Mouse (Mus musculus): ENCODE measurements around the gene Mecom.

Gene Mecom

GRCm38 (mm10) chr3:30514051-30514754, 33.6 kb downstream of the Mecom start:
- peak; percentile 70 for DNase-seq (ENCODE audit: extremely low spot score, low read depth, low spot score)

DNA sequence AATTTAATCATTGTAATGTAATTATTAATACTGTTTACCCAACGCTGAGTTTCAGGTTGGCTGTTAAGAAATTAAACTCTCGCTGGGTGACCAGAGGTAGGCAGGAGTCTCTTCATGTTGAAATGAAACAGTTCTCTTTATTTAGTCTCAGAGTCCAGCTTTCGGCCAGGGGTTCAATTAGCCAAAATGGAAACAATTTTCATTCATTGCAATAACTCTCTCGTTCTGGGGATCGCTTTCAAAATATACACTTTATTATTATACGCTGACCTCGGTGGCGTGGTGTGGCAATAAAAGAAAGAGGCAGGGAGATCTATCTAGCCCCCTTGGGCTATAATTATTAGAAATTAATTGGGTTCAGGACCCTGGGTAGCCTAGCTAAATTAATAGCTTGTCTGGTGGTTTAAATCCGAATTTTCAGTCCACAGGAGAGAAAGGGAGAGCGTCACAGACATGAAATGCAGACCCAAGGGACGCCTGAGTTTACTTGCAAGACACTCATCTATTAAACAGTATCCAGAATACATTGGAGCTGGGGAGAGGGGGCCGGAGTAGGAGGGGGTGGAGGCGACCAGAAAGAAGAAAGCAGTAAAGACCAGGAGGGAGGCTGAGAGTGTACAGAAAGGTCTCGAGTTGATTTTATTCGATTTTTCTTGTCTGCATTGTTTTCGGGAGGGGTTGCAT, 34.4 kb downstream of the Mecom start:
- DNase-seq (ENCODE audit: extremely low spot score, low read depth, low spot score) = peak; percentile 24

DNA sequence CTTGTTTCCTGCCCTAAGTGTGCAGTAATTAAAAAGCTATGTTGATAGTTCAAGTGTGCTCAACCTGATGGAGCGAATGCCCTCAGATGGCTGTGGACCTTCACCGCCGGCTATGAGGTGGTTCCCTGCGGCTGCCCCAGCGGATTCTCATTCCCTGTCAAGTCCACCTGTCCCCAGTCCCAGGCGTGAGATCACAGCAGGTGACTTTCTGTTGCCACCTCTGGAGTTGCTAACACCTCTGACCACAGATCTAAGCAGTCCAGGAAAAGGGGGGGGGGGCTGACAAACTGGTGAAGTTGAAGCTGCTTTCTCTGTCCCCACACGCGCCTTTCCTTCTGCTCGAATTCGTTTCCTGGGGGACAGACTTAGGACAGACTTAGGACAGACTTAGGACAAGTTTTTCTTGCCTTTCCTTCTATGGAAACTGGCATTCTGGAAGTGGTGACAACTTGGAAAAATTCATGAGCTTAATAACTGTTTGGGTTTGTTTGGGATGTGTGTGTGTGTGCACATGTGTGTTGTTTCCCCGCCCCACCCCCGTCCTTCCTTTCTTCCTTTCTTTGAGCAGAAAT, 35.3 kb downstream of the Mecom start:
- DNase-seq (ENCODE audit: extremely low spot score, low read depth, low spot score) = no peak

DNA sequence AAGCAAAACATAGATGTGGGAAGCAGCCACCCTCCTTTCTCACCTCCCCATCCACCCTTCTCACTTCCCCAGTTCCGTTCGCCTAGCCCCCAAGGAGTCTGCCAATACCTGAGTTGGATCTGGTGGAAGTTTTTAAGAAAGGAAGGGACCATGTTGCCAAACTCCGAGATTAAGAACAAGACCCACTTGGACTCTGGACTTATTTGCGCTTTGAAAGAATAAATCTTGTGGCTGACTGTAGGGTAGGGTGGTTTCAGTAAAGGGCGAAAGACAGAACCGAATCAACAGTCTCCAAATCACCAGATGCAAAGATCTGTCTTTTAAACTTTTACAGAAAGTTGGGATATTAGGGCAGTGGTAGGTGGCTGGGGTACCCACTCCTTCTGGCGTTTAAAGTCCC, 36.0 kb downstream of the Mecom start:
- no peak for DNase-seq (ENCODE audit: extremely low spot score, low read depth, low spot score)

DNA sequence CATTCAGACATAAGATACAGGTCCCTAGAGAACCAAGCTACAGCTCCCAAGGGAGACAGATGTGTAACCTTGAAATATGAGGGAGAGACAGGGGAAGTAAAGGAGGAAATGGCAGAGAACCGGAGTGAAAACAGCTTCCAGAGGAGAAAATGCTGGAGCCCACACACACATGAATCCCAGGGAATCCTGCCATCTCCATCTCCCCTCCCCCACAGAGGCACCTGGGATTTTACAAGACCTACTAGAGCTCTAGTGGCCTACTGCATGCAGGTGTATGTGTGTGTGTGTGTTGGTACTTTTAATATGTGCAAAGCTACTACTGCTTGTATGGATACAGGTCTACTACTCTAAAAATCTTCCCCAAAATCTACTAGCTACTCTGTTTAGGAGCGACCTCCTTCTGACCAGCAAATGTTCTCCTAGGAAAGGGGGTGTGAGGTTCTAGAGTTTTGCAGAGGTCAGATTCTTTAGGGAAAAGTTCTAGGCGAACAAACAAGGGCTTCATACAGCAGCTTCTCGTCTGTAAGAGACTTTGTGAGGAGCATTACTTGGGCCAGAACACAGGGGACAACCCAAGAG, 36.7 kb downstream of the Mecom start:
- no peak for DNase-seq (ENCODE audit: extremely low spot score, low read depth, low spot score)

DNA sequence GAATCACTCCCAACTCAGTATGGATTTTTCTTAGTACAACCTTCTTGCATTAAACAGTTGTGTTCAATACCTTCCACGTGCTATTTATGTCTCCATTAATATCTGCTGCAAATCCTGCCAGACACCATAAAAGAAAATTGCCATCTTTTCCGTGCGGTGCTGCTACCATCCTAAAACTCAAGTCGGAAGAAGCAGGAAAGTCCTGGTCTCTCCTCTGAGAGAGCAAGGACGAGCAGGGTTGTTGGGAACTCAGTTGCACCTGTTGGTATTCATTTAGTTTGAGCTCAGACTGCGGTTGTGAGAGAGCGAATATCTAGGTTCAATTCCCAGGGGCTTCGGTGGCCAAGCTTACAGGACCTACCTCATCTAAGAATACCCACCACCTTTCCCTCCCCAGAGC, 37.2 kb downstream of the Mecom start:
- no peak for DNase-seq (ENCODE audit: extremely low spot score, low read depth, low spot score)

- peak; percentile 20 for DNase-seq (ENCODE audit: extremely low spot score, low read depth, low spot score)
These were observed 37.7 kb downstream of the Mecom start for GRCm38 (mm10) chr3:30510105-30510504.

DNA sequence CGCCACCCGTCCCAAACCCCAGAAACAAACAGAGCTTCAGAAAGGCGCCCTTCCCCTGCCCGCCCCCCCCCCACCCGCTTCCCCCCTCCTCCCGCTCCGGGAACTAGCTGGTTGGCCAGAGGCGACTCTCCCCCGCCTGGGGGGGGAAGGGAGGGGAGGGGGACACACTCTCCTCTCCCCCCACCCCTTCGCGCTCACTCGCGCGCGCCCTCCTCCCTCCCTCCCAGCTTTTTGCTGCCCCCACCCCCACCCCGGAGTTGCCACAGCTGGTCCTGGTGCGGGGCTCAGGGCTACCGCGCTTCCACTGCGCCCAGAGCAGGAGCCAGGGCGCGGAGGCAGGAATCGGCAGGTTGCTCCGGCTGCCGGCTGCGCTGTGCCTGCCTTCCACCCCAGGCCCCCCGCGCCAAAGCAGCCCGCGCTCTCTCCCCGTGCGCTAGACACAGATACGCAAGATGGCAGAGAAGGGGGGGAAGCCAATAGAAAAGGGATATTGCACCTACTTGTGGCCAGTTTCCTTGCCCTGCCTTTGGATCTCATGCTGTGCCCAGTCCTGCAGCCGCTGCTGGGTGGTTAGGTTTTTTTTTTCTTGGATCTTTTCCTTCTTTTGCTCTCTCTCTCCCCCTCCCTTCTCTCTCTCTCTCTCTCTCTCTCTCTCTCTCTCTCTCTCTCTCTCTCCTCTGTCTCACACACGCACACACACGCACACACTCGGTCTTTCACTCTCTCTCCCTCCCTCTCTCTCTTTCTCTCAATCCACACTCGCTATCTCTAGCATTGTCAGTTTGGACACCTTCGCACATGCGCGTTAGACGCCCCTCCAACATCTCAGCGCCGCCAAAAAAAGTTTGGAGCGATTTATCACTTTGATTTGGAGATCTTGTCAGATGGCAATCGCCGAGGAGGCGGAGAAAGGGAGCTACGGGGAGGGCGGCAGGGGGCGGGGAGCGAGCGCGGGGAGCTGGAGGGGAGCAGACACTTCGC, 38.6 kb downstream of the Mecom start:
- peak; percentile 54 for DNase-seq (ENCODE audit: extremely low spot score, low read depth, low spot score)

DNA sequence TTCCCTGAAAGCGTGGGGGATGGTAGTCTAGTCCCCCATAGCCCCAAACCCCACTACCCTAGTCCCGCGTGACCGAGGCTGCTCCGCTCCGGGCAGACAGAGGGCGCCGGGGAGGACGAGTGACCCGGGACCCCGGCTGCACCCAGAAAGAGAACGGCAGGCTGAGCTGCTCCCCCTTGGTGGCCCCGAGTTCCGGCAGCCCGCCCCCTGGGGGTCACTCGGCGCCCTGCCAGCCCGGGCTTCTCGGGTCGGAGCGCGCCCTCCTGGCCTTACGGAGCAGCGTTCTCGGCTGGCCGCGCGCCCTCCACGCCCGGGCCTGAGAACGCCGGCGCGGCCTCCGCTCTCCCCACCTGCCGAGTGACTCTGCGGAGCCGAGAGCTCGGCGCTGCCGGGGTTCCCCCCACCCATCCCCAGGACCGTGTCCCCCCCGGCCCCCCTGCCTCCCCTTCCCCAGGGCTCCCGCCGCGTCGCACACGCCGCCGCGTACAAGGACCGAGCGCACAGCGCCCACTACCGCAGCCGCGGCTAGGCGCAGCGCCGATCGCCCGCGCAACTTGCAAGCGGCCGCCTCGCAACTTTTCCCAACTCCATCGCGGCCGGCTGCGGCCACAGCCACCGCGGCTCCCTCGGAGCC, 39.4 kb downstream of the Mecom start:
- peak; percentile 24 for DNase-seq (ENCODE audit: extremely low spot score, low read depth, low spot score)

GRCm38 (mm10) chr3:30507576-30508295, 40.1 kb downstream of the Mecom start:
- DNase-seq (ENCODE audit: extremely low spot score, low read depth, low spot score) = no peak

GRCm38 (mm10) chr3:30507028-30507575, 40.7 kb downstream of the Mecom start:
- peak; percentile 18 for DNase-seq (ENCODE audit: extremely low spot score, low read depth, low spot score)

DNA sequence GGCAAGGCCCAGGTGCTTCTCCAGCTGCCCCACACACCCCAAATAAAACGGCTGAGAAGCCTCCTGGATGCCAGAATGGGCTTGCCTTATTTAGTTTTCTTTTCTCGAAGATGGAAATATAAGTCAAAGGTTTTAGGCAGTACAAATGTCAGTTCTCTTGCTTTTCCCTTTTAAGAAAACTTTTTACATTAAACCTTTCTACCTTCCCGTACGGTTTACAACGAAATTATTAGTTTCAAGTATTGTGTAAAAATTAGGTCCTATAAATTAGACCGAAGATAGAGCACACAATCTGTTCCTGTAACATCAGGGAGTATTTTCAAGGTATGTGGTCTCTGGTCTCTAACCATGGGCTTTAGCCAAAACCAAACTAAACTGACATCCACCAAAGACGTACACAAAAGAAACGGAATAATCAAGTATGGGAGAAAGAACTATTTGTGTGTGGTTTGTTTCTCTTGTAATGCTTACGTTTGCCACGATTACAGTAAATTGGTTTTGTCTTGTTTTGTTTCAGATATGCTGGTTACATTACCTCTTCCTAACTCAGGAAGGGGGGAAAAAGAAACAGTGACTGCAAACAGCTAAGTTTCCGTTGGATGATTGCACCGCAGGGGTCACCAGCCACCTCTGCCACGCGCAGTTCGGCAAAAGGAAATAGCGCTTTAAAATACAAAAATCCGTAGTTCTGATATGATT, 41.3 kb downstream of the Mecom start:
- DNase-seq (ENCODE audit: extremely low spot score, low read depth, low spot score) = peak; percentile 30

- DNase-seq (ENCODE audit: extremely low spot score, low read depth, low spot score) = no peak
These were observed 42.0 kb downstream of the Mecom start for GRCm38 (mm10) chr3:30505741-30506251.

DNA sequence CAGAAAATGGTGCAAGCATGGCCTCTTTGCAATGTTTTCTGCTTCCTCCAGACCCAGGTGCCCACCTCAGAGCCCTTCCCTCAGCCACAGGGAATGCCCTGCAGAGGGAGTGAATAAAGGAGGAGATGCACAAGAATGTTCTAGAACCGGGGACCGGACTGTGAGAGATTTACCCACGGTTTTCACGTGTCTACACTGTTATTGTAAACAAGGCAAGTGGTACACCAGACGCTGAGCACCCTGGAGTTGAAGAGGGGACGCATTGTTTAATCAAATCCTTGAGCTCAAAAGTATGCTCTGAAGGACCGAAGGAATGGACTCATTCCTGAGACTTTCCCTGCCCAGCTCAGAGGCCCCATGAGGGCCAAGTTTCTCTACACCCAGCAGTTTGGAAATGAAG, 43.2 kb downstream of the Mecom start:
- DNase-seq (ENCODE audit: extremely low spot score, low read depth, low spot score) = no peak

DNA sequence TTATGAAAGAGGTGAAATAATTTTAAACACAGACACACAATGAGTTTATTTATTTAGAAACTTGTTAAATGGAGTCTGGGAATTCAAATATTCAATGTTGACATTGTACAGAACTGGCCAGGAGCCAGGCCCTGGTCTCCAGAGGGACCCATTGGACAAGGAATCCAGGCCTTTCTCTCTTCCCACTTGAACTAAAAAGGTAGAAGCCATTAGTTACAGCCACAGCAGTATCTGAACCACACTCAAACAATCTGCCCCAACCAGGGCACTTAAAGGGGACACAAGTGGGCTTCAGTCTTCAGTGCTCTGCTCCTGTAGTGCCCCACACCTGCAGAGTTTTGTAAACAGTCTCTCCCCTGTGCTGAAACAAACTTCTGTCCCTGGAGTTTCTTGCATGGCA, 44.0 kb downstream of the Mecom start:
- DNase-seq (ENCODE audit: extremely low spot score, low read depth, low spot score) = no peak

- DNase-seq (ENCODE audit: extremely low spot score, low read depth, low spot score) = no peak
These were observed 49.5 kb downstream of the Mecom start for GRCm38 (mm10) chr3:30498202-30498828.

- DNase-seq (ENCODE audit: extremely low spot score, low read depth, low spot score) = no peak
These were observed 53.4 kb downstream of the Mecom start for GRCm38 (mm10) chr3:30494371-30494770.

DNA sequence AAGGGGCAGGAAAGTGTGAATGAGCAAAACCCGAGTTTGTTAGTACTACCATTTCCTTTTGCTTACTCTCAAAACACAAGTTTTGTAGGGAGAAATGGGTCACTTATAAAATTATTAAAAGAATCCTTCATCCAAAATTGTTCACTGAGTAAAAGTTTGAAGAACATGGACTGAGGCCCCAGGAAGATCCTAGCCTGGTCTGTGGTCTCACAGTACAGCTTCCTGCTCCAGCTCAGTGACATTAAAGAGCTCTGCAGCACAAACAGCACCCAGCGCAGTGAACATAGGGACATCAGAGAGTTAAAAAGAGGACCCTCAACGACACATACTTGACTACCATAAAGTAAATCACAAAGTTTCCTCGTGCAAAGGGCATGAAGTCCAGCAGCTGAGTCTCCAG, 59.0 kb downstream of the Mecom start:
- no peak for DNase-seq (ENCODE audit: extremely low spot score, low read depth, low spot score)

All from hindlimb bud, embryonic 11.5 days (tissue).